Mouse (Mus musculus): ENCODE data around the gene Bco2. TPM values are rescaled to one million over a fixed set of nuclear protein-coding genes. Genes with fewer than 3 reads are reported as not detected.

The Bco2 gene
- polyA plus RNA-seq, 1 experiment, result 0.38 TPM

DNA sequence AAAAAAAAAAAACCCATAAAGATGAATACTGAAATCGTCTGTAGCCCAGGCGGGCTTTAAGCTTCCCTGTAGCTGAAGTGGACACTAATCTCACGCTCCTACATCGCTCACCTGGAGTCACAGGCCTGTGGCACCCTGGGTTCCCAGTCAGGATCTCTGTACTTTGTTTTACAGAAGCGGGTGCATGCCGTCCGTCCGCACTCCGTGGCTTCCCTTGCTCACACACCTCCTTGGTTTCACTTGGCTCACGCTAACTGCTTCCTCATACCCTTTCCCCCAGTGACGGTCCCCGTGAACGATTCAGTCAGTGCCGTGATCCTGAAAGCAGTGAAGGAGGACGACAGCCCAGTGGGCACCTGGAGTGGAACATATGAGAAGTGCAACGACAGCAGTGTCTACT is 56.2 kb downstream of the Bco2 start:
- DNase-seq, result no peak
- 22% methylated on average over 16 of the region's 16 CpGs for WGBS
- Histone ChIP-seq H3K27me3 (ENCODE audit: control insufficient read depth, insufficient read depth, low read length) (no peaks in the 10 kb centered on the region), H3K4me1 (replicated peaks; ENCODE audit: control insufficient read depth, insufficient read depth, low read length) (peaks cover 19% of the 10 kb centered on the region), H3K4me3 (ENCODE audit: control insufficient read depth, insufficient read depth, low read length) (peak overlapping the region; percentile 16; the same call in 1 of the 2 replicates), H3K27ac (ENCODE audit: control insufficient read depth, insufficient read depth, low read length) (no peak overlapping the region), H3K36me3 (ENCODE audit: control insufficient read depth, insufficient read depth, low read length) (no peaks in the 10 kb centered on the region)
- TF ChIP-seq POLR2A (IDR thresholded peaks at IDR 0.05; ENCODE audit: control insufficient read depth, extremely low read depth, insufficient read depth, low read length, poor library complexity), result no peak
- no peak for TF ChIP-seq CTCF (IDR thresholded peaks at IDR 0.05; ENCODE audit: borderline replicate concordance, control insufficient read depth, extremely low read depth, insufficient read depth, low read length, poor library complexity)

DNA sequence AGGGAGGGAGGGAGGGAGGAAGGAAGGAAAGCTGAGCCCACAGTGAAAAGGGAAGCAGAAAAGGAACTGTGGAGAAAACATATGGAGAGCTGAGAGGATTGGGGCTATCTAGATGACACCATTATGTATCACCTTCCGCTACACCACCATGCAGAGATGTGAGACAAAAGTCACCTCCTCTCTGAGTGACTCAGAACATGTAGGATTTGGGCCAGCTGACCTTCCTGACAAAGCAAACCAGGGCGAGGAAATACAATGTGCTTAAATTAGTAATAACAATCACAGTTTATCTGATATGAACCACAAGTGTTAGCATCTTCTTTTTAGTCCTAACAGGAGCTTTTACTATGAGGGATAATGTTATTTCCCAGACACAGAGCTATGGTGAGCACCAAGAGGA is 57.4 kb downstream of the Bco2 start:
- TF ChIP-seq POLR2A (IDR thresholded peaks at IDR 0.05; ENCODE audit: control insufficient read depth, extremely low read depth, insufficient read depth, low read length, poor library complexity) (no peak), CTCF (IDR thresholded peaks at IDR 0.05; ENCODE audit: borderline replicate concordance, control insufficient read depth, extremely low read depth, insufficient read depth, low read length, poor library complexity) (no peak)
- WGBS, result 85% methylated on average over 2 of the region's 2 CpGs
- H3K36me3 ChIP-seq (ENCODE audit: control insufficient read depth, insufficient read depth, low read length), result no peaks in the 10 kb centered on the region
- H3K4me1 ChIP-seq (replicated peaks; ENCODE audit: control insufficient read depth, insufficient read depth, low read length), result peaks cover 19% of the 10 kb centered on the region
- DNase-seq, result no peak
- no peaks in the 10 kb centered on the region for H3K27me3 ChIP-seq (ENCODE audit: control insufficient read depth, insufficient read depth, low read length)
- H3K4me3 ChIP-seq (ENCODE audit: control insufficient read depth, insufficient read depth, low read length), result no peak overlapping the region
- no peak overlapping the region for H3K27ac ChIP-seq (ENCODE audit: control insufficient read depth, insufficient read depth, low read length)

DNA sequence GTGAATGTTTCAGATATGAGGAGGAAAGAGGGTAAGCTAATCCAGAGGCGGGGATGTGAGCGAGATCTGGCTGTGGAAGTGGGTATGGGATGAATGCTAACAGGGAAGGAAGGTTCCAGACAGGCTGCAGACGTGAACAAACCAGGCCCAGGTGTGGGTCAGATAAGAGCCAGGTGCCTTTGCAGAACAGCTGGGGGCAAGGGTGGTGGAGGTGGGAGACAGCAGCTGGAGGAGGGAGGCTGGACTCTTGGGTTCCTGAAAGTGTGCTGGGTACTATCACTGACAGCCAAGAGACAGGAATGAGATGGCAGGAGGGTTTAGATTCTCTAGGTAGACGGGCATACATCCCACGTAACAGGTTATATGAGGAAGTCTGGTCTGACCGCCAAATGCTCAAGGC is 57.9 kb downstream of the Bco2 start:
- TF ChIP-seq CTCF (IDR thresholded peaks at IDR 0.05; ENCODE audit: borderline replicate concordance, control insufficient read depth, extremely low read depth, insufficient read depth, low read length, poor library complexity) (no peak), POLR2A (IDR thresholded peaks at IDR 0.05; ENCODE audit: control insufficient read depth, extremely low read depth, insufficient read depth, low read length, poor library complexity) (no peak)
- H3K27ac ChIP-seq (ENCODE audit: control insufficient read depth, insufficient read depth, low read length), result no peak overlapping the region
- WGBS, result 86% methylated on average over 6 of the region's 6 CpGs
- H3K4me1 ChIP-seq (replicated peaks; ENCODE audit: control insufficient read depth, insufficient read depth, low read length), result peaks cover 19% of the 10 kb centered on the region
- H3K4me3 ChIP-seq (ENCODE audit: control insufficient read depth, insufficient read depth, low read length), result no peak overlapping the region
- no peaks in the 10 kb centered on the region for H3K36me3 ChIP-seq (ENCODE audit: control insufficient read depth, insufficient read depth, low read length)
- H3K27me3 ChIP-seq (ENCODE audit: control insufficient read depth, insufficient read depth, low read length), result no peaks in the 10 kb centered on the region
- no peak for DNase-seq

DNA sequence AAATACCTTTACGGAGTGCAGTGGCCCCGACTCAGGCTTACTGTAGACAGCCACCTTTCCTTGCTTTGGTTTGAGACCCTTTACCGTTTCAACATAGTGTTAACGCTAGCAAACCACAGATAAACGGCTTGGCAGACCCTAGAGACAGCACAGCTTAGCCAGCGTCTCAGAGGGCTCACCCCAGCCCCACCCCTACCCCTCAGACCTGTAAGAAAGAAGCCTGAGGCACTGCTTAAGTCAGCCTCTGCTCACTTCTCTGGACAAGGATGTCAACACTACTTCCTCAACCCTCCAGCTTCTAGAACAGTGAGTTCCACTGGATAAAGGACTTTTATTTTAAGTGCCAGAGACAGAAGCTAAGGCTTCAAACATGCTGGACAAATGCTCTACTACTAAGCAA is 58.4 kb downstream of the Bco2 start:
- 18% methylated on average over 6 of the region's 6 CpGs for WGBS
- Histone ChIP-seq H3K4me1 (replicated peaks; ENCODE audit: control insufficient read depth, insufficient read depth, low read length) (peaks cover 19% of the 10 kb centered on the region), H3K27me3 (ENCODE audit: control insufficient read depth, insufficient read depth, low read length) (no peaks in the 10 kb centered on the region), H3K36me3 (ENCODE audit: control insufficient read depth, insufficient read depth, low read length) (no peaks in the 10 kb centered on the region), H3K27ac (ENCODE audit: control insufficient read depth, insufficient read depth, low read length) (no peak overlapping the region), H3K4me3 (ENCODE audit: control insufficient read depth, insufficient read depth, low read length) (no peak overlapping the region)
- TF ChIP-seq POLR2A (IDR thresholded peaks at IDR 0.05; ENCODE audit: control insufficient read depth, extremely low read depth, insufficient read depth, low read length, poor library complexity) (no peak), CTCF (IDR thresholded peaks at IDR 0.05; ENCODE audit: borderline replicate concordance, control insufficient read depth, extremely low read depth, insufficient read depth, low read length, poor library complexity) (no peak)
- no peak for DNase-seq

DNA sequence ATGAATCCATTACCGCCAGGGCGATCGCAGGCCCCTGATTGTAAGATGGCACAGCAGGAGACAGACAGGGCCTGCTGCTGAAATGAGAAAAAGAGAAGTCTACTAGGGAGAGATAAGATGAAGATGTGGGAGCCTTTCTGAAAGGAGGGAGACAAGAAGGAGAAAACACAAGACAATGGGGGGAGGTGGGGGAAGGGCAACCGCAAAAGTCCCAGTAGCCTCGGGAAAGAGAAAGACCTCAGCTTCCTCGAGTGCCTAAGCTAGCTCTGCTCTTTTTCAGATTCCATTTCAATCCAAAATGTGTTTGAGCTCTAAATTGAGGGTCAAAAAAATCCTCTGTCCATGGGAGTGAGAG is 58.9 kb downstream of the Bco2 start:
- no peaks in the 10 kb centered on the region for H3K27me3 ChIP-seq (ENCODE audit: control insufficient read depth, insufficient read depth, low read length)
- no peaks in the 10 kb centered on the region for H3K36me3 ChIP-seq (ENCODE audit: control insufficient read depth, insufficient read depth, low read length)
- H3K4me3 ChIP-seq (ENCODE audit: control insufficient read depth, insufficient read depth, low read length), result no peak overlapping the region
- H3K27ac ChIP-seq (ENCODE audit: control insufficient read depth, insufficient read depth, low read length), result no peak overlapping the region
- TF ChIP-seq CTCF (IDR thresholded peaks at IDR 0.05; ENCODE audit: borderline replicate concordance, control insufficient read depth, extremely low read depth, insufficient read depth, low read length, poor library complexity), result no peak
- TF ChIP-seq POLR2A (IDR thresholded peaks at IDR 0.05; ENCODE audit: control insufficient read depth, extremely low read depth, insufficient read depth, low read length, poor library complexity), result 0 out of 2 replicates have a peak, but pooled peaks have one; percentile 4
- 52% methylated on average over 6 of the region's 6 CpGs for WGBS
- DNase-seq, result no peak
- H3K4me1 ChIP-seq (replicated peaks; ENCODE audit: control insufficient read depth, insufficient read depth, low read length), result peaks cover 19% of the 10 kb centered on the region

DNA sequence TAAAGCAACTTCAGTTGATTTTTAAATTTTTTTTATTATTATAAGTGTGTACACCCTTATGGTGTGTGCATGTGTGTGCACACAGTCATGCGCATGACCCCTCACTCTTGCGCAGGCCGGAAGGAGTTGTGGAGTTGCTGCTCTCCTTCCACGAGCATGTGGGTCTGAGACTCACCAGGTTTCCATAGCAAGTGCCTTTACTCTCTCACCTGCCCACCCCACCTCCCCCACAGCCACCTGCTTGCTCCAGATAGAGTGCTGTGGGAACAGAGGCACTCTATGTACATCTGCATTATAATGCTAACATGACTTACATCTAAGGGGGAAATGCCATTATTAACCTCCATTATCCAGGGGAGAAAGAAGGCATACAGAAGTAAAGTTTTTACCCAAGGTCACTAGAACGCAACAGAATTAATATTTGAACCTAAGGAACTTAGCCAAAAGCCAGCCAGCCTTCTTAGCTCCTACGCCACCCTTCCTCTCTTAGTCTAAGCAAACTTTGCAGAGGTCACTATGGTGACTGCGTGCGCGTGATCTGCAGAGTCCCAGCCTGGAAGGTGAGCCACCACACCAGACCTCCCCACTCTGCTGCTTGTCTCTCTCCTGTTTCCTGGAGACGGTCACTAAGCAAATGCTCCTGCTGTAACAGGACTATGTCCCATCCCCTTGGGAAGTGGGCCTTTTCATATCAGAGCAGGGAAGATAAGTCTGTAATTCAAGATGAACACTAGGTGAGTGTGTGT is 59.4 kb downstream of the Bco2 start:
- Histone ChIP-seq H3K27ac (ENCODE audit: control insufficient read depth, insufficient read depth, low read length) (no peak overlapping the region), H3K36me3 (ENCODE audit: control insufficient read depth, insufficient read depth, low read length) (no peaks in the 10 kb centered on the region), H3K4me3 (ENCODE audit: control insufficient read depth, insufficient read depth, low read length) (no peak overlapping the region), H3K4me1 (replicated peaks; ENCODE audit: control insufficient read depth, insufficient read depth, low read length) (peaks cover 19% of the 10 kb centered on the region), H3K27me3 (ENCODE audit: control insufficient read depth, insufficient read depth, low read length) (no peaks in the 10 kb centered on the region)
- no peak for TF ChIP-seq POLR2A (IDR thresholded peaks at IDR 0.05; ENCODE audit: control insufficient read depth, extremely low read depth, insufficient read depth, low read length, poor library complexity)
- DNase-seq, result no peak
- WGBS, result 82% methylated on average over 10 of the region's 10 CpGs

DNA sequence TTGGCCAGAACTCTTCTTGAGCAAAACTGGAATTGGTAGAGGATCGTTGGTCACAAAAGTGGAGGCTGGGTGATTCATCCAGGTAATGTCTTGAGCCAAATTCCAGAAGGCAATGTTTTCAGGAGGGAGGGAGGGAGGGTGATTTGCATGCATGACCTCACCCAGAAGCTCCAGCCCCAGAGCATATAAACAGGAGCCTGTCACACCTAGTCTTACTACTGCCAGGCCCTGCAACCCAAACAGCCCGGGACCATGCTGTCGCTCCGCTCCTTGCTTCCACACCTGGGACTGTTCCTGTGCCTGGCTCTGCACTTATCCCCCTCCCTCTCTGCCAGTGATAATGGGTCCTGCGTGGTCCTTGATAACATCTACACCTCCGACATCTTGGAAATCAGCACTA is 60.7 kb downstream of the Bco2 start, which contains the start of gene Plet1:
Gene Plet1, plus strand, starts transcription at position 215 of the 400 bp plus-strand sequence.
- H3K4me1 ChIP-seq (replicated peaks; ENCODE audit: control insufficient read depth, insufficient read depth, low read length), result peaks cover 19% of the 10 kb centered on the region
- no peaks in the 10 kb centered on the region for H3K27me3 ChIP-seq (ENCODE audit: control insufficient read depth, insufficient read depth, low read length)
- H3K36me3 ChIP-seq (ENCODE audit: control insufficient read depth, insufficient read depth, low read length), result no peaks in the 10 kb centered on the region
- 86% methylated on average over 6 of the region's 6 CpGs for WGBS
- no peak for DNase-seq
- H3K4me3 ChIP-seq (ENCODE audit: control insufficient read depth, insufficient read depth, low read length), result no peak within 1 kb of the TSS
- no peak within 1 kb of the TSS for H3K27ac ChIP-seq (ENCODE audit: control insufficient read depth, insufficient read depth, low read length)
- TF ChIP-seq CTCF (IDR thresholded peaks at IDR 0.05; ENCODE audit: borderline replicate concordance, control insufficient read depth, extremely low read depth, insufficient read depth, low read length, poor library complexity) (no peak), POLR2A (IDR thresholded peaks at IDR 0.05; ENCODE audit: control insufficient read depth, extremely low read depth, insufficient read depth, low read length, poor library complexity) (no peak)
